Mouse (Mus musculus): ENCODE measurements at regions not wholly inside any gene's neighbourhood (a gene's known extent, or its start where the extent isn't known, plus 50 kb on each side); places are given as distances from the start of the nearest gene placed in this dataset.

GRCm38 (mm10) chr9:43981376-43981775 is 61.8 kb upstream of the Thy1 start:
- DNase-seq (ENCODE audit: low read depth): no peak

- DNase-seq (ENCODE audit: low read depth): no peak
These were observed 60.8 kb upstream of the Thy1 start for GRCm38 (mm10) chr9:43982359-43982889.

- DNase-seq (ENCODE audit: low read depth): no peak
These were observed 60.0 kb upstream of the Thy1 start for GRCm38 (mm10) chr9:43983220-43983619.

- peak; percentile 90 for DNase-seq (ENCODE audit: low read depth)
These were observed 58.8 kb upstream of the Thy1 start for GRCm38 (mm10) chr9:43984181-43985062.

GRCm38 (mm10) chr9:43987957-43988356 is 55.2 kb upstream of the Thy1 start:
- DNase-seq (ENCODE audit: low read depth): peak; percentile 46

- peak; percentile 46 for DNase-seq (ENCODE audit: low read depth)
These were observed 54.0 kb upstream of the Thy1 start for GRCm38 (mm10) chr9:43988981-43989860.

- no peak for DNase-seq (ENCODE audit: low read depth)
These were observed 53.1 kb upstream of the Thy1 start for GRCm38 (mm10) chr9:43990124-43990523.

GRCm38 (mm10) chr9:43993221-43993976 is 49.8 kb upstream of the Thy1 start:
- no peak for DNase-seq (ENCODE audit: low read depth)
